Mouse (Mus musculus) cerebellum, postnatal 36 days (tissue): ENCODE data around the gene Mpped2.

ENCODE experiments used
- DNase-seq, 2 experiments: peaks; one replicate each; pipeline ENCODE4 v3.0.0; 2021 to 2022; ENCODE audit warnings: mixed read lengths in 2 of 2

Mpped2 gene

GRCm38 (mm10) chr2:106746905-106747304 lies 53.8 kb downstream of the Mpped2 start:
- DNase-seq: no peak

- no peak for DNase-seq
Observed at GRCm38 (mm10) chr2:106747342-106747741, 54.3 kb downstream of the Mpped2 start.

GRCm38 (mm10) chr2:106750878-106751277 lies 57.8 kb downstream of the Mpped2 start:
- DNase-seq: no peak

GRCm38 (mm10) chr2:106753703-106754102 lies 60.6 kb downstream of the Mpped2 start:
- DNase-seq: no peak

- peak in 1 of 2 experiments; percentile 18 for DNase-seq
Observed at GRCm38 (mm10) chr2:106754696-106755095, 61.6 kb downstream of the Mpped2 start.

- no peak for DNase-seq
Observed at GRCm38 (mm10) chr2:106756354-106757103, 63.5 kb downstream of the Mpped2 start.

- no peak for DNase-seq
Observed at GRCm38 (mm10) chr2:106762920-106763319, 69.9 kb downstream of the Mpped2 start.

- no peak for DNase-seq
Observed at GRCm38 (mm10) chr2:106769236-106769635, 76.2 kb downstream of the Mpped2 start.

- no peak for DNase-seq
Observed at GRCm38 (mm10) chr2:106772643-106773042, 79.6 kb downstream of the Mpped2 start.

GRCm38 (mm10) chr2:106774251-106775196 lies 81.5 kb downstream of the Mpped2 start:
- no peak for DNase-seq

- no peak for DNase-seq
Observed at GRCm38 (mm10) chr2:106775994-106776393, 82.9 kb downstream of the Mpped2 start.

GRCm38 (mm10) chr2:106778861-106779516 lies 85.9 kb downstream of the Mpped2 start:
- no peak for DNase-seq

GRCm38 (mm10) chr2:106781181-106782179 lies 88.4 kb downstream of the Mpped2 start:
- no peak for DNase-seq

GRCm38 (mm10) chr2:106783311-106783710 lies 90.2 kb downstream of the Mpped2 start:
- DNase-seq: no peak

- DNase-seq: no peak
Observed at GRCm38 (mm10) chr2:106788055-106788454, 95.0 kb downstream of the Mpped2 start.

- DNase-seq: no peak
Observed at GRCm38 (mm10) chr2:106788573-106788972, 95.5 kb downstream of the Mpped2 start.

GRCm38 (mm10) chr2:106789694-106790328 lies 96.7 kb downstream of the Mpped2 start:
- no peak for DNase-seq

- DNase-seq: no peak
Observed at GRCm38 (mm10) chr2:106790329-106790701, 97.2 kb downstream of the Mpped2 start.

- DNase-seq: no peak
Observed at GRCm38 (mm10) chr2:106796246-106796645, 103.2 kb downstream of the Mpped2 start.

GRCm38 (mm10) chr2:106797855-106798254 lies 104.8 kb downstream of the Mpped2 start:
- no peak for DNase-seq

GRCm38 (mm10) chr2:106798824-106799223 lies 105.8 kb downstream of the Mpped2 start:
- no peak for DNase-seq
